Mouse (Mus musculus): ENCODE measurements around the gene Ppard.
A peak's percentile ranks its signal among the peaks of the same experiment; 100 is the strongest.
"Not testable (repeated sequence)": the region's sequence is repeated elsewhere in the genome, so short reads cannot be mapped to it uniquely, and the experiment has no call there.

Gene Ppard

DNA sequence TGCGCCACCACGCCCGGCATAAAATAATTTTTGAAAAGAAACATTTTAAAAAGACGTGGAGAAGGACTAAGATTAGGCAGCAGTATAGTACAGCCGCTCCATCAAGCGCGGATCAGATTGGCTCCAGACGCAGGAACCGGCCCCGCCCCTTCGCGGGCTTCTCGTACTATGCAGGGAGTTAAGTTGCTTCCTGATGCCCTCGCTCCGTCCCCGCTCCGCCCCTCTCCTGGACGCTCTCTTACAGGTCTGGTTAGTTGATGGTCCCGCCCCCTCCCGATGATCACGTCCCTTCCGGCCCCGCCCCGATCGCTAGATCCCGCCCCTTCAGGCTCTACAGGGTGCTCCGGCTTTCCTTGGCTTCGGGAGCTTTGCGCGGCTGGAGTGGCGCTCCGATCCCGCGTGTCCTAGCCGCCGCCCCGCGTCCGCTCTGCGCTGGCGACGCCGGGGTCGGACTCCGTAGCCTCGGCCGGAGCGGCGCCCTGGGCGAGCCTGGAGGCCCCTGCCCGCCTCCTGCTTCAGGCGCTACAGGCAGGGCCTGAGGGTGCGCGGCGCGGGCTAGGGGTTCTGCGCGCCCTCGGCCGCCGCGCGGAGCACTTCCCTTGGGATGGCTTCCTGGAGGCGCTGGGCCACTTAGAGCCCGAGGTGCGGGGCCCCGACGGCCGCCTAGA, 80.8 kb downstream of the Ppard start, which contains the start of gene Fance:
Gene Fance (plus strand): TSS at position 308 of the 668 bp plus-strand sequence.
- peak; percentile 99 for DNase-seq (ENCODE audit: extremely low spot score)

DNA sequence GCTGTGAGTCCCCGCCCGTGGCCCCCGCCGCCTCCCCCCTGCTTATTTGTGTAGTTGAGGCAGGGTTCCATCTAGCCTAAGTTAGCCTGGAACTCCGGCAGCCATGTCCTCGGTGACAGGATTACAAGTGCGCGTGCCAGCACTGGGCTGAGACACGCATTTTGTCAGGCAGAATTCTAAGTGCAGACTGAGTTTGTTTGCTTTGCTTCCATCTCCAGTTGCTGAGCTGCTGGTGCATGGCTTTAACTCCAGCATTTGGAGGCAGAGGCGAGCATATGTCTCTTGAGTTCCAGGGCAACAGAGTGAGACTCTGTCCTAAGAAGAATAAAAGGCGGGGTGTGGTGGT, 81.4 kb downstream of the Ppard start:
- no peak for DNase-seq (ENCODE audit: extremely low spot score)

DNA sequence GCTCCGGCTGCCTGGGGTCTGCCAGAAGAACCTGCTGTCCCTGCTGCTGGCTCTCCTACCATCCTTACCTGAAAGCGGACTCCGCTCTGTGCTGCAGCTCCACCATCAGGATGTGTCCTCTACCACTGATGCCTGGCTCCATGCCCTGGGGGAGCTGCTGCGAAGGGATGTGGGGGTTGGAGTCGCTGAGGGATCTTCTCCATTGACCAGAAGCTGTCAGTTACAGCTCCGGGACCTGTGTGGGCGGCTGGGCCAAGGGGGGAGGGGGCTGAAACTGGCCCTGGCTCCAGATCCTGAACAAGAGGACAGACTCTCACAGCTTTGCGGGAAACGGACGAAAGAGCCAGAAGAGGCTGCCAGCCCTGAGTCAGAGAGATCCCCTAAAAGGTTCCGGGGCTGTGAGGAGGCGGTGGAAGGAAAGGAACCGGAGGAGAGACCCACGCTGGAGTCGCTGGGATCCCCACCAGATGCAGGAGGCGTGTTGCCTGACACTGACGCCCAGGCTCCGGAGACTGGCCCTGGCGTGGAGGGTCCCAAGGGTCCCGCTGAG, 83.2 kb downstream of the Ppard start:
- DNase-seq (ENCODE audit: extremely low spot score): no peak

DNA sequence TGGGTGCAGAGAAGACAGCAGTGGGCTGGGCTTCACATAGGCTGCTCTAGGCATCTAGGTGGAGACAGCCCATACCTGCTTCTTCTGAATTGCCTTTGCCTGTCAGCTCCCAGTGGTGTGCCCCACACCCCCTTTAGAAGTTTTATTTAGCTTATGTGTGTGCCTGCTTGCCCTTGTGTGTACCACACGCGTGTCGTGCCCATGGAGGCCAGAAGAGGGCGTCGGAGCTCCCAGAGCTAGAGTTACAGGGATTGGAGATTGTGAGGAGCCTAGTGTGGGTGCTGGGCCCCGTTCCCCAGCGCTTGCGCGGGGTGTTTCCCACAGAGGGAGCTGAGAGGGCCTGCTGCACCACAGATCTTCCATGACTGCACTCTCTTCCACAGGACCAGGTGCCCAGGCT, 84.0 kb downstream of the Ppard start:
- no peak for DNase-seq (ENCODE audit: extremely low spot score)

DNA sequence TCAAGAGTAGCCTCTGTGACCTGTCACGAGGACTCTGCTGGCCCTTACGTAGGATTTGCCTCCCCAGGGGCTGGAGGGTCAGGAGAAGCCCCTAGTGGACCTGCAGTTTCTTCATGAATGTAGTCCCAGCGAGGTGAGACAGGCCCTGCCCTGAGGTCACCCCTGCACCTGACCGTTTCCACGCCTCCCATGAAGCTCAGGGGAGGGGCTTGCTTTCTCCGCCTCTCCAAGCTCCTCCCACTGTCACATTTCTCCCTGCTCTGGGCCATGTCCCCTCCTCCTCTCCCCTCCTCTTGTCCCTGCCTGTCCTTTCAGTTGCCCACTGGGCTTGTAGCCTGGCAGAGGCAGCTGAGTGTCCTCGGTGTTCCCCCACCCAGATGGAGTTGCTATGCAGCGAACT, 84.6 kb downstream of the Ppard start:
- no peak for DNase-seq (ENCODE audit: extremely low spot score)

DNA sequence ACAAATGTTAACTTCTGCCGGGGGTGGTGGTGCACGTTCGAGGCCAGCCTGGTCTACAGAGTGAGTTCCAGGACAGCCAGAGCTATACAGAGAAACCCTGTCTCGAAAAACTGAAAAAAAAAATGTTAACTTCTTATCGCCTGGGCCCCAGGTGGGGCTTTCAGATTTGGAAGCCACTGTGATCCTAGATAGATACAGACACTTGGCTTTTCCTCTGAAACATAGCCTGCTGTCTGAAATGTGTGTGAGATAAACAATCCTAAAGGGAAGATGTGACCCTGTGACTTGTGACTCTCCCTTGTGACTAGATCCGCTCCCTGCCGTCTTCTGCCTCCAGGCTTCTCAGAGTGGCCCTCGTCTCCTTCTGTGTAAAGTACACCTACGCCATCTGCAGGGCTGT, 85.2 kb downstream of the Ppard start:
- no peak for DNase-seq (ENCODE audit: extremely low spot score)

DNA sequence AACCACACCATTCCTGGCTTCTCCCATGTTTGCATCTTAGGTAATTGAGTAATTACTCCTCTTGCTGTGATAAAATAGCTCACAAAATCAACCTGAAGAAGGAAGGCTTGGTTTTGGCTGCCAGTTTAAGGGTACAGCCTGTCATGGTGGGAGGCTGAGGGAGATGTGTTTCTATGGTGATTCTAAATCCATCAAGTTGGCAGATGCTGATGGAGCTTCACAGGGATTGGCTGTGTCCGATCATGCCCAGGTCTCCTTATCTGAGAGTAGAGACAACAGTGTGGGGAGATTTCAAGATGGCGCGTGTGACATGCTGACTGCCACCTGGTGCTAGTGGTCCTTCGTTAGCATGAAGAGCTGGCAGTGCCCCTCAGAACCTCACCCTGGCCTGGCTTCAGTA, 89.2 kb downstream of the Ppard start:
- no peak for DNase-seq (ENCODE audit: extremely low spot score)

DNA sequence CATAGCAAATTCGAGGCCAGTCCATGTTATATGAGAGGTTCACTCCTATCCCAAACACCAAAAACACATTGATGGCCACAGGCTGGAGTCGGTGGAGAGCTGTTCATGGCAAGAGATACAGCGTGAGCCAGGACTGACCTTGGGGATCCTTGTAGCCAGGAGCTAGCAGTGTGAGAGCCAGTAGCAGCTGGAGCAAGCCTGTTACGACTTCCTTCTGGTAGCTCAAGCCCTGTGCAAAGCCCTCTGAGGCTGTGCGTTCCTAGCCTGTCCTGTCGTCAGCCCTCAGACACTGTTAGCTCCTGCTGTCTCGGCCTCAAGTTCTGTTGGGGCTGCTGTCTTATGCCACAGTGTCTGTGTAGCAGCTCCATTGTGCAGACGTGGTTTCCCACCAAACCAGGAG, 91.3 kb downstream of the Ppard start:
- no peak for DNase-seq (ENCODE audit: extremely low spot score)

DNA sequence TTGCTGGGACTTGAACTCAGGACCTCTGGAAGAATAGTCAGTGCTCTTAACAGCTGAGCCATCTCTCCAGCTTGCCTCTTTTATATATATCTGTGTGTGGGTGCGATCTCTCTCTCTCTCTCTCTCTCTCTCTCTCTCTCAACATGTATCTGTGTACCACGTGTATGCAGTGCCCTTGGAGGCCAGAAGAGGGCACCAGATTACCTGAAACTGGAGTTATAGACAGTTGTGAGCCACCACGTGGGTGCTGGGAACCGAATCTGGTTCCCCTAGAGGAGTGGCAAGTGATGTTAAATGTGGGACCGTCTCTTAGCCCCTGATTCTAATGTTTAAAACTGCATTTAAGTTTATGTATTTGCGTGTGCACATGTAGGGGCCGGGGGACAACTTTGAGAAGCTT, 91.9 kb downstream of the Ppard start:
- not testable (repeated sequence) for DNase-seq (ENCODE audit: extremely low spot score)

DNA sequence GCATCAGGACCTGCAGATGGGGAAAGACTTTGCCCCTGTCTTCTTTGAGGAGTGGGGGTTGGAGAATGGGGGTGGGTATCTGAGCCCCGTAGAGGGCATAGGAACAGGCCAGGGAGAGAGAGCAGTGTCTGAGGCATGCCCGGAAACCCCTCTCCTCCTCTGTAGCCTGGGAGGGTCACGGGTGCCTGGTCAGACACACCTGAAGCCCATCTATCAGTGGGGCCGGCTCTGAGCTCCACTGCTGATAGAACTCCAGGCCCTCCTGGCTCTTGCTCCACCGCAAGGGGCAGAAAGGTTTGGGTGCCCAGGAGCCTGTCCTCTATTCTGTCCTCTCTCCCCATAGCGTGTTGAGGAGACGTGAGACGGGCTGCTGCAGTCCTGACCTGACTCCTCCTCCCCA, 93.3 kb downstream of the Ppard start:
- no peak for DNase-seq (ENCODE audit: extremely low spot score)

DNA sequence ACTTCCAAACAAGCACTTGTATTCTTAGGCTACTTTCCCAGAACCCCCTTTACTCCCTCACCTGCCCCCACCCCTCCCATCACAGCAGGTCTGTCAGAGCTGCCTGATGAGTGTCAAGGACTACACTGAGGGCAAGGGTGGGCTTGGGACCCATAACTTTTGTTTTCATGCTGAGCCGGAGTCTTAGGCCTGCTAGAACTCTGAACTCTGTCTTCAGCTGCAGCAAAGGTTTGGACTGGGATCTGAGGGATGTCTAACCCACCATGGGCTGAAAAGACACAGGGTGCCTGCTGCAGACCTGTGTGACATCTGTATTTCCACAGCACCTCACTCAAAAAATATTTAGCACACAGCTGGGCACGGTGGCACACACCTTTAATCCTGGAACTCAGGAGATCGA, 94.5 kb downstream of the Ppard start:
- no peak for DNase-seq (ENCODE audit: extremely low spot score)

DNA sequence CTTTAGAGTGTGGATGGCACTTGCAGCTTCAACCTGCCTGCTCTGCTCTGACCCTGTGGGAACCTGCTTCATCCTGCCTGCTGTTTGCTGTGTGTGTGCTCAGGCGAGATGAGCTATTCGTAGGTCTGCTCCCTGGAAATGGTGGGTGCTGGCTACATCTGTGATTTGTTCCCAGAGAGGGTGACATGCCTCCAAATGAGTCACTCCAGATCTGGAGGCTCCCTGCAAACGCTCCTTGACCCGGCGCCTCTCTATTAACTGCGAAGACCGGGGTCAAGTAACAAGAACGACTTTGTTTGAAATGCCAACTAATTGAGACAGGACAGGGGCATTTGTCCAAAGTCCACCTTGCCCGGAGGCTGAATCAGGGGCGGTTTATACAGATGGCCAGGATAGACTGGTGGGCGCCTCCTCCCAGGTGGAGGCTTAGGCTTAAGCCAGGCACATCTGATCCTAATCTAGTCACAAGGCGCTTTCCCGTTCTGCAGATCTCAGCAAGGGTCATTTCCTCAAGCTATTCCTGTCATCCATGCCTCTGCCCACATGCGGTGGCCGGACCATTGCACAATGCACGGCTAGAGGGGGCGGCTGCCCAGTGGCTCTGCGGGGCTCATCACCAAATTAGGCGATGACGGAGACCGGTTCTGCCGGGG, 95.3 kb downstream of the Ppard start:
- no peak for DNase-seq (ENCODE audit: extremely low spot score)

DNA sequence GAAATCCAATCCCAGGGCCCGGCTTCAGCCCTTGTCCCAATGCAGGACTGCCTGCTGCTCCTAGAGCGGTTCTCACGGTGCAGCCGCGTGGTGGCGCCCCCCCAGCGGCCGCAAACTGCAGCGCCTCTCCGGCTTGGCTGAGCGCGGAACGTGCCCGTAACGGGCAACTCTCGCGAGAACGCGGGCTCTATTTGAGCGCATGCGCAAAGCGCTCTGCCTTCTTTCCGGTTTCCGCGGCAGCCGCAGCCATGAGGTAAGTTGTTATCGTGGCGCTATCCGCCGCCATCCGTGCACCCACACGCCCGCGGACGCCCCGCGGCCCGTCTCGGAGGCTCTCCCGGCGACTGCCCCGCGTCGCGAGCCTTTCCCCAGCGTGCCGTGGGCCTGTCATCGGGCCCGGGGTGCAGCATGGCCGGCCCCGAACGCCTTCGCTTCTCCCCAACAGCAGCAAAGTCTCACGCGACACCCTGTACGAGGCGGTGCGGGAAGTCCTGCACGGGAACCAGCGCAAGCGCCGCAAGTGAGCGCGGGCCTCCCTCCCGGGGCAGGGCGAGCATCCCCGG, 95.9 kb downstream of the Ppard start, which contains the start of gene Rpl10a:
Gene Rpl10a (plus strand): TSS at position 106 of the 563 bp plus-strand sequence.
- peak; percentile 97 for DNase-seq (ENCODE audit: extremely low spot score)

DNA sequence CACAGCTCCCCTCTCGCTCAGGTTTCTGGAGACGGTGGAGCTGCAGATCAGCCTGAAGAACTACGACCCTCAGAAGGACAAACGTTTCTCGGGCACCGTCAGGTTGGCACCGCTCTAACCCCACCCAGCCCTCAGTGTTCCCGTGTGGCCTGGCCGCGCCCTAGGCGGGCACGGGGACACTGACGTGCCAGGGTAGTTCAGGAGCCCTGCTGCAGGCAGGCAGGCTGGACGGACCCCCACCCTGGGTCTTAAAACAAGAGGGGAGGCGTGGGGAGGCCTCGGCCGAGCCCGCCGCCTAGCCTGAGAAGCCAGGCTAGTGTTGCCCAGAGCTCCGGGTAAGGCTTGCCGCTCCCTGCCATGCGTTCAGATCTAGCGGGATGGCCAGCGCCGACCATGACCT, 96.4 kb downstream of the Ppard start:
- no peak for DNase-seq (ENCODE audit: extremely low spot score)

DNA sequence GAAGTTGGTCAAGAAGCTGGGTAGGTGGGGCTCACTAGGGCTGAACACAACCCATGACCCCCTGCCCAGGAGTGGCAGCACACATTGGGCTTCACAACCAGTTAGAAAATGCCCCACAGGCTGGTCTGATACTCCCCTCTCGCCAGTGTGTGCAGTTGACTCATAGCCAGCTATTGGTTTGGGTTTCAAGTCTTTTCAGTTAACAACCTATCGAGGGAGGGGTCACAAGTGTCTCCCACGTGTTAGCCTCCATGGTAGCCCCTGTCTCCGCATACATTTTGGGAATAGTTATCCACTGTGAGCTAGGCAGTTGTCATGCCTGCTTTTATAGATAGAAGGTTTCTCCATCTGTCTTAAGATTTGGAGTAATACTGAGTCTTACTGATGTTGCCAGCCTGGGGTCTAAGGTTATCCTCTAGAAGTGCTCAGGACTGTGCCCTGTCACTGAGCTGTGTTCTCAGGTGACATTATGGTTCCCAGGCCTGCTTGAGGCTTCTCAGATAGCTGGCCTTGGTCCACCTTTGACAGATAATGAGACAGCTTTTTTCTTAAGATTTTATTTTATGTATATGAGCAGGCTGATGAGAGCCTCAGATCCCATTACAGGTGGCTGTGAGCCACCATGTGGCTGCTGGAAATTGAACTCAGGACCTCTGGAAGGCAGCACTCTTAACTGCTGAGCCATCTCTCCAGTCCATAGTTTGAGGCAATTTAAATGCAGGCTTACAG, 97.2 kb downstream of the Ppard start:
- no peak for DNase-seq (ENCODE audit: extremely low spot score)

DNA sequence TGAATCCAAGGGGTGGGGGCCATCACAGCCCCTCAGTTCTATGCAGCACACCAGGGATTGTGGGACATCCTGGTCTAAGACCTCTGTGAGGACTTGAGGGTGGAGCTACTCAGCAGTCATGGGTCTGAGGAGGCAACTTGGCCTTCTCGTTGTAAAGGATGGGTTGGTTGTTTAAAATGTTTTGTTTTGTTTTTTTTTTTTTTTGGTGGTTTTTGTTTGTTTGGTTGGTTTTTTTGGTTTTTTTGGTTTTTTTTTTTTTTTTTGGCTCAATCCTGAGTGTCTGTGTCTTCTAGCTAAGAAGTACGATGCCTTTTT, 97.7 kb downstream of the Ppard start:
- no peak for DNase-seq (ENCODE audit: extremely low spot score)

DNA sequence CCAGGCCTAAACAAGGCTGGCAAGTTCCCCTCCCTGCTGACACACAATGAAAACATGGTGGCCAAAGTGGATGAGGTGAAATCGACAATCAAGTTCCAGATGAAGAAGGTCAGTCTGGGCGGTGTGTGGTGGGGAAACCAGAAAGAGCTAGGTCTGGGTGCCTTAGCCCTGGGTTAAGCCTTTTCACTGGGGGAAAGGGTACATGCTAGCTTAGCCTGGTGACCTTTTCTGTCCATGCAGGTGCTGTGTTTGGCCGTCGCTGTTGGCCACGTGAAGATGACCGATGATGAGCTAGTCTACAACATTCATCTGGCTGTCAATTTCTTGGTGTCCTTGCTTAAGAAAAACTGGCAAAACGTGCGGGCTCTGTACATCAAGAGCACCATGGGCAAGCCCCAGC, 98.1 kb downstream of the Ppard start:
- not testable (repeated sequence) for DNase-seq (ENCODE audit: extremely low spot score)

DNA sequence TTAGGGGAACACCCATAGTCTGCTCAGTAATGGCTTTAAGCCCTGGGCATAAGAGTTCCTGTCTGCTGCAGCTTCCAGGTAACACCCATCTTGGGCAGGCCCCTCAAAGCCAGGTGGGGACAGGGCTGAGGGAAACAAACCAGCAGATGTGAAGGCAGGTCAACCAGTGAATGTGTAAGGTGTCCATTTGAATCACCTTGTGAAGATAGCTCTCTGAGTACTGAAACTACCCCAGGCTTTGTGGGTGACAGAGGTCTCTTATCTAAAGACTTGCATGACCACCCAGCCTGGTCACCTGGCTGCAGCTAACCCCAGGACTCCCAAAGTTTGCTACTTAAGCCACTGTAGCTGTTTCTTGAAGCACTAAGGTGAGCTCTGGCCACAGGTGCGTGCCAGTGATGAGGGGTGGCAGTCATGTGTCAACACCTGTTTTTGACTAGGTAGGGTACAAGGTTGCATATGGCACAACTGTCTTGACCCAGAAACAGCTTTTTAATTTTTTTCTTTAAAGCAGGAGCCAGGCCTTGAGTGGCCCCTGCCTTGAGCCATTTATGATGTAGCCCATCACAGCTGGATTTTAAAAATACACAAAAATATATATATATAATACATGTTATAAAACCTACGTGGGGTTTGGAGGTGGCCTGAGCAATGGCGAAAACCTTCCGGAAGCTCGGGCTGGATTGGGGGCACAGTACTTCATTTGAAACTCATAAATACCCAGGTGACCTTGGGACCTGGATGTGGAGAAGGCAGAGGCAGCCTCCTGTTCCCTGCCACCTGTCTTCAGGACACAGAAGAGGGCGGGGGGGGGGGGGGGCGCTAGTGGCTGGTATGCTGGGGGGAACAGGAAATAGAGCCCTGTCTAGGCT, 99.0 kb downstream of the Ppard start:
- DNase-seq (ENCODE audit: extremely low spot score): peak; percentile 60

DNA sequence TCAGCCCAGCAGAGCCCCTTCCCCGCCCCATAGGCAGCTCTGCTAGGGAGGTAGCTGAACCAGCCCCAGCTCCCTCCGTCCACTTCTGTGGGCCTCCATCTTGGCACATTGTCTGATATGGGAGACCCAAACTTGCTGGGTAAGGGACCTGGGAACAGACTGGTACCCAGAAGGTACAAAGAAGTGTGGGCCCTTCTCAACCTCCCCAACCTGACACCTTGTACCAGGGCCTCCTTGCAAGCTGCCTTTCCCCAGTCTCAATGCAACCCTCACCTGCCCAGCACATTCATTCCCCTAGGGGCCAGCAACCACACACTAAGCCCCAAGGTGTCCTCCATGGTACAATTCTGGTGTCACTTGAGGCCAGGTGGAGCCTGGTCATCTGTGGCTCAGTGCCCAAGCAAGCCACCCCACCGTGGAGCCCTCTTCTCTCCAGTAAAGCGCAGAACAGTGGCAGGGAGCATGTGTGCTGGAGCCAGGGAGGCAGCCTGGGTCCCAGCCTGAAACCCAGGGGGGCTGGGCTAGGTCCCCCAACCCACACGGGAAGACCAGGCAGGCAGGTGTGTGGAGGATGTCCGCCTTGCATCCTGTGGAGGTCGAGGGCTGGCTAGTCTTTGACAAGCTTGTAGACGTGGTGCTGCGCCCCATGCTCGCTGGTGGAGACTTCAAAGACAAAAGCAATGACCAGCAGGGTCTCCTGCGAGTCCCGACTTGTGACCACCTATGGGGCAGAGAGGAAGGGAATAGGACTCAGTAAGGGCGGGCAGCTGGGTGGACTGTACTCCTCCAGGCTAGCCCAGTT, 99.8 kb downstream of the Ppard start:
- DNase-seq (ENCODE audit: extremely low spot score): peak; percentile 63

DNA sequence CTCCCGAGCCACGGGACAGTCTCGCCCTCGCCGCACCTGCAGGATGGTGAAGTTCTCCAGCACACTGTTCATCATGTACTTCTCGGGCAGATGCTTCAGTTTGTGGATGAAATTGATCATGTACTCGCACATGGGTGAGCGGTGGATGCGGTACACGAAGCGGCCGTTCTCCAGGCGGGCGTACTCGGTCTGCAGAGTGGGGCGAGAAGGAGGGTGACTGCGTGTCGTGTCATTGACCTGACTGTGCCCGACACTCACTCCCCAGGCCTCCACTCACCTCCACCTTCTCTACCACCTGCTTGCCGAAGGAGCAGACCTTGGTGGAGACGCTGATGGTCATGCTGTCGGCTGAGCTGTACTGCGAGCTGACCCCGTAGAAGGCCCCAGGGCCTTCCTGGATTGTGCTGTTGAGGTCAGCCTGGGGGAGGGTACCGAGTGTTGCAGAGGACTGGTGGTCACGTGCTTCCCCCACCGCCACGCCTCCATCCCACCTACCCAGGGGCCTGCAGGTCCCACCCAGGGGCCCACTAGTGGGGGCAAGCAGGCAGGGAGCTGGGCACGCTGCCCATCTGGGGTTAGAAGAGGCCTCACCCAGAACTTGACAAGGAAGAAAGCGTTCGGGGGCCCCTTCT, 100.5 kb downstream of the Ppard start:
- DNase-seq (ENCODE audit: extremely low spot score): peak; percentile 45

Data from embryo, embryonic 9.5 days (tissue).